Mouse (Mus musculus) T-helper 1 cell (primary cell): ENCODE measurements around the gene Lrrc20.

Experiments
- in situ Hi-C: fragments of 300-600 bp; cut with MboI, MseI; formaldehyde crosslinking; loops from one replicate; pipeline ENCODE4 v1.15.1; 2025; ENCODE audit warnings: high pct_unique_total_duplicates

Gene Lrrc20

GRCm38 (mm10) chr10:61512215-61512889 lies 36.8 kb downstream of the Lrrc20 start:
- in situ Hi-C loops, result no loop called here

GRCm38 (mm10) chr10:61516866-61517265 lies 41.3 kb downstream of the Lrrc20 start:
- in situ Hi-C loops, result no loop called here

- in situ Hi-C loops, result no loop called here
Measured at GRCm38 (mm10) chr10:61517296-61518071, 41.9 kb downstream of the Lrrc20 start.

DNA sequence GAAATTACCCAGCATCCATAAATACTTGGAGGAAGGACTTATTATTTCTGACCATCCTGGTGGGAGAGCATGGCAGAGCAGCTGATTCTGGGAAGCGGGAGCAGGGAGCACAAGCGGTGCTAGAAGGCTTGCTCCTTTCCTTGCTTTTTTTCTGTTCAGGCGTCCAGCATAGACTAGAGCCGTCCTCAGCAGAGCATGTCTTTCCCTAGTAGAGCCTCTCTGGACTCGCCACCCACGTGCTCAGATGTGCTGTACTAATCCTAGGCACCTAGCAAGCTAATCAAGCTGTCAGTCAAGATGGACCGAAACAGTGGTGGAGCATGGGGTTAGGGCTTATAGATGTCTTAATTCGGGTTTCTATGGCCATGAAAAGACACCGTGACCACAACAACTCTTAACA lies 42.7 kb downstream of the Lrrc20 start:
- in situ Hi-C loops, result no loop called here

- in situ Hi-C loops, result no loop called here
Measured at GRCm38 (mm10) chr10:61519491-61519890, 43.9 kb downstream of the Lrrc20 start.

DNA sequence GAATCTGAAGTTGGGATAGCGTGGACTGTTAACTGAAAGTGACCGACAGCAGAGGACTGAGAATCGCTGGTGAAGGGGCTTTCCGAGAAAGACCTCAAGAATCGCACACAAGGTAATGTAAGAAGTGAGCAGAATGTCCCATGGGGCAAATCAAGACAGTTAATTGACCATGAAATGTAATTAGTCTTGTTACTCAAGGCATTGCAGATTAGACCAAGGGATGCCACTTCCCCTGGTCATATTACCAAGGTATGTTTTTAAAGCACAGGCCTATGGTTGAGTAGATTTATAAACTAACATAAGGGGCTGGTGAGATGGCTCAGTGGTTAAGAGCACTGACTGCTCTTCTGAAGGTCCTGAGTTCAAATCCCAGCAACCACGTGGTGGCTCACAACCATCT lies 45.1 kb downstream of the Lrrc20 start:
- in situ Hi-C loops, result no loop called here

GRCm38 (mm10) chr10:61530936-61531335 lies 55.3 kb downstream of the Lrrc20 start:
- in situ Hi-C loops, result no loop called here

- in situ Hi-C loops, result no loop called here
Measured at GRCm38 (mm10) chr10:61533285-61533684, 57.7 kb downstream of the Lrrc20 start.

- in situ Hi-C loops, result no loop called here
Measured at GRCm38 (mm10) chr10:61534371-61535101, 58.9 kb downstream of the Lrrc20 start.

GRCm38 (mm10) chr10:61535441-61535840 lies 59.8 kb downstream of the Lrrc20 start:
- in situ Hi-C loops, result no loop called here

- in situ Hi-C loops, result no loop called here
Measured at GRCm38 (mm10) chr10:61536130-61537035, 60.8 kb downstream of the Lrrc20 start.

DNA sequence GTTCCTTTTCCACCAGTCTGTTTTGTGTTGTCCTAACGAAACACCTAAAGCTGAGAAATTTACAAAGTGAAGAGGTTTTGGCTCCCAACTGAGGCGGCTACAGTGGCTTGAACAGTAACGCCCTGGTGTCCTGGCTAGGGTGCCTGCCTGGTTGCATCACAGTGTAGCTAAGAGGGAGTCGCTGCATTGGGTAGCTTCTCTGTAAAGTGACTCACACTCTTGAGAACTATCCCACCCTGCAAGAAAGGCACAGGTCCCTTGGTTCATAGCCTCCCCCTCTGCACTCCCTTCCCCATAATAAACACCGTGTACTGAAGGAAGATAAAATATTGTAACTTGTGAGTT lies 61.4 kb downstream of the Lrrc20 start:
- in situ Hi-C loops, result no loop called here

DNA sequence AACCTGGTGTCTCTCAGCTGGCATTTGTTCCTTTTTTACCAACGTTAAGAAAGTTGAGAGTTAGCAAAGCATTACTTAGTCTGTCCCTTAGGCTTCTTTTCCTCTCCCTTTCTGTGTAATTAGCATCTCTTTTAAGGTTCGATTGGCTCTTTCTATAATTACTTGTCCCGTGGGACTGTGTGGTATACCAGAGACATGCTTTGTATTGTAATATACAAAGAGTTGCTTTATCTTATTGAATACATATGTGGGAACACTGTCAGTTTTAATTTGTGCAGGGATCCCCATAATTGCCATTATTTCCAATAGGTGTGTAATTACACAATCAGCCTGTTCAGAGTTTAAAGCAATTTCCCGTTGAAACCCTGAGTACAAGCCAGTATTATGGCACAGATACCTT lies 62.8 kb downstream of the Lrrc20 start:
- in situ Hi-C loops, result no loop called here

DNA sequence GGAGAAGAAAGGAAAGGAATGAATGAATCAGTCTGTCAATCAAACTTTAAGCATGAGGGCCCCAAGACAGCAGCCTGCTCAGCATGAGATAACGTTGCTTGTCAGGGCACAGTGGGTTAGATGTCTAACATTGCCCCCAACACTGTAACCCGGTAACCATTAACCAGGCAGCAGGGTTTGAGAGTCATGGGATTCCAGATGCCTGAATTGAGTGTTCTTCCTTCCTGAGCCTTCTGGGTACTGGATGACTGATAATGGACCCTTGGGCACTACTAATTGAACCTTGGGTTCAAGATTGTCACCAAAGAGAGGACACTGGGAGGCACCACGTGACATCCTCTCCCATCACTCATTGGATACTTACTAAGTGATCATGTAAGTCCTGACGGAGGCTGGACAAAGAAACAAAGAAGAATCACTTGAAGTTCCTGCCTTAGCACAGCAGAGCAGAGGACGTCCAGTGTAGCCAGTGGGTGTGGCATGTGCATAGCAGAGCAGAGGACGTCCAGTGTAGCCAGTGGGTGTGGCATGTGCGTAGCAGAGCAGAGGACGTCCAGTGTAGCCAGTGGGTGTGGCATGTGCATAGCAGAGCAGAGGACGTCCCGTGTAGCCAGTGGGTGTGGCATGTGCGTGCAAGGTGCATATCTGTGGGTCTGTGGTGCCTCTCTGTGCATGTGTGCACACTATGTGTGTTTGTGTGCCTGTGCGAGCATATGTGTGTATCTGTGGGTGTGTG lies 68.7 kb downstream of the Lrrc20 start:
- in situ Hi-C loops, result no loop called here

DNA sequence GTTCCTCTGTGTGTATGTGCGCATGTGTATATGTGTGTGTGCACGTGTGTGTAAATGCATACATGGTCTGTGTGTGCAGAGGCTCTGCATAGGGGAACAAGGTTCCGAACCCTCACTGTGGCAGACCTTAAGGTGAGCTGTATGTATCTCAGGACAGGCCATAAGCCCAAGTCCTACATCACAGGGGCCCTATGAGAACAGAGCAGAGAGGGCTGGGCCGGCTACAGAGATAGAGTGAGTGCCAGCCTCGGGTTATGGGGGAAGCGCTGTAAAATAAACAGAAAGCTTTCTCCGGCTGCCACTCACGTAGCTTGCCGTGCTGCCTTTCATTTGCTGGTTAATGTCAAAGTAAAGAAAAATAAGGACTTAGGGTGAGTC lies 69.3 kb downstream of the Lrrc20 start:
- in situ Hi-C loops, result no loop called here

DNA sequence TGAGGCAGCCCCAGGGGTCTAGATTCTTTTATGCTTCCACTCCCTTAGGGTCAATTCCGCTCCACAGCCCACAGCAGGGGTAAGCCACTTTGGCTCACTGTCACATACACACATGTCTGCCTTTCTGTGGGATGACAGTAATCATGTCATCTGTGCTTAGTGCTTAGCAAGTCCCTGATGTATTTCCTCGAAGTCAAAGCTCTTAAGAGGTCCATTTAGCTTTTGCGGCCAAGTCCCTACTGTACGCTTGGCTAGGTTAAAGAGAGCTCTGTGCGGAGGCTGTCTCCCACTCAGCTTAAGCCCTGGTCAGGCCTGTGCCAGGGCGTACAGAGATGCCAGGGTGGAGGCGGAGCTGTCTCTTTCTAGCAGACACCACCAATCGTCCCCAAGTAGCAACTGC lies 74.5 kb downstream of the Lrrc20 start:
- in situ Hi-C loops, result no loop called here

DNA sequence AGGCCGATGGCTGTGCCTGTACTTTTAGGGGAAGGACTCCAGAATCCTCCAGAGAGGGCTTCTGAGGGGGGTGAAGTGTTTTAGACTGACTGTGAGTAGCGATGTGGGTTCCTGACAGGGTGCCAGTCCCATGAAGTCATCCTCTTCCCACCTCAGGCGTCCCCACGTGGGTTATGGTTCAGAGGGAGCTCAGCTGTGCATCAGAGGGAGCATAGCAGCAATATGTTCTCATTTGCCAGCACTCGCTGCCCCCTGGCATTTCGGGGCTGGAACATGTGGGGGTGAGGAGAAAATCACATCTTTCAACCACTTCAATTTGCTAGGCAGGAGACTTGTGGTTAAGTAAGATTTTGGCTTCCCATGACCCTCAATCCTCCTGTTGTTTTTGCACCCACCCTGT lies 79.6 kb downstream of the Lrrc20 start:
- in situ Hi-C loops, result no loop called here

- in situ Hi-C loops, result no loop called here
Measured at GRCm38 (mm10) chr10:61558631-61559030, 83.0 kb downstream of the Lrrc20 start.

GRCm38 (mm10) chr10:61559544-61559943 lies 83.9 kb downstream of the Lrrc20 start:
- in situ Hi-C loops, result no loop called here

DNA sequence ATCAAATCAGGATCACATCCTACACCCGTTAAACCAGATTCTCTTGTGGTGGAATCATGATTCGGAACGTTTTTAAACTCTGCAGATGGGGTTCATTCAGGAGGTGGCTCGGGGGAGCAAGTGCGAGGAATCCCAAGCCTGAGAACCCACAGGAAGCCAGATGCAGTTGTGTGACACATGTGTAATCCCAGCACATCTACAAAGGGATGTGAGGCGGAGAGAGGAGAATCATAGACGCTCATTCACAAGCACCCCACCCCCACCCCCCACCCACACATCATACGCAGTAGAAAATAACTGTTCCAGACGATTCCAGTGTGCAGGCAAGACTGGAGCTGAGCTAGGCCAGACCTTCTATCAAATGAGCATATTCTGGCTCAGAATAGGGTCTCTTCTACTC lies 87.9 kb downstream of the Lrrc20 start:
- in situ Hi-C loops, result no loop called here

- in situ Hi-C loops, result no loop called here
Measured at GRCm38 (mm10) chr10:61564408-61564807, 88.8 kb downstream of the Lrrc20 start.
